Mouse (Mus musculus): ENCODE data around the gene Sf3b3.

The Sf3b3 gene

DNA sequence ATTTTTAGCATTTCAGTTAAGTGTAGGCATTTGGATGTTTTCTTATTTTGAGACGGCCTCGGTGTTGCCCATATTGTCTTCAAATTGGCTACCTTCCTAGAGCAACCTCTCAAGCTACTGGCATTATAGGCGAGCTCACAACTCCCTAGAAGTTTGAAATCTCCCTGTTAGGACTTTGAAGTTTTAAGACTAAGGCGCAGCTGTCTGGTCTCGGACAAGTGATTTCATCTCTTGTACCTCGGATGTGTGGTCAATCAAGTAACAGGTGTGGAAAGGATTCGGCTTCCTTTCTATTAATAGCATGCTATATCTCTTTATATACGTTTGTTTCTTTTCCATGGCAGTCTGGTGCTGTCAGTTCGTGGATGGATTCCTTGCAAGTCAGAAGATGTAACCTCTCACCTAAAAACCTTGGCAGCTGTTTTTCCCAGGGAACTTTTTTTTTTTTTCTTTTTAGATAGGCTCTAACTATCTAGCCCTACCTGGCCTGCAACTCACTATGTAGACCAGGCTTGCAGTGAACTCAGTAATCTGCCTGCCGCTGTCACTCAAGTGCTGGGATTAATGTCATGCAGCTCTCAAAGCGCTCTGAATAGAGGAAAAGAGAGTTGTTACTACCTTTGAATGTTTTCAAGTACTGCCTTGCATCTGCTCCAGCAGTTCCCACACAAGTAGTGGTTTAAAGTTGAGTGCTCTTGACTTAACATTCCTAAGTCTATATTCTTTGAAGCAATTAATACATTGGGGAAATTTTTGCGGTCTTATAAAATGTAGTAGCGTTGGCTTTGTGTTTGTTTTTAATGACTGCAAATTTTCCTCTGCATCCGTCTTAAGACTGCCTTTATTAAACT is 1.3 kb upstream of the Sf3b3 start:
- no peak for DNase-seq (ENCODE audit: low read depth, low spot score)

DNA sequence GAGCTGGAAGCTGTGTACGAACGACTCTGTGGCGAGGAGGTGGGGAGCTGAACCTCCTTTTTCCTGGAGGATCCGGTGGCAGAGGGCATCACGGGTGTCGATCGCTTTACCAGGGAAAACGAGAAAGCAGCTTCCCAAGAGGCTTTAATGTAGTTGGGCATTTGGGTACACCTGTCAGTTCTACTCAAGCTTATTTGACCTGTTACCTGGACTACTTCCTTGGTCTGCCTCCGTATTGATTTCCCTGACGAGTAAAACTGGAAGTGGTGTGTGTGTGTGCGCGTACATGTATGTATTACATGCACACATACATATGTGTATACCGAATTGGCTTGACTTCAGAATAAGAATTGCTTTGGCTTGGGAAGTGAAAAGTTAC is 573 bp upstream of the Sf3b3 start:
- DNase-seq (ENCODE audit: low read depth, low spot score): no peak

DNA sequence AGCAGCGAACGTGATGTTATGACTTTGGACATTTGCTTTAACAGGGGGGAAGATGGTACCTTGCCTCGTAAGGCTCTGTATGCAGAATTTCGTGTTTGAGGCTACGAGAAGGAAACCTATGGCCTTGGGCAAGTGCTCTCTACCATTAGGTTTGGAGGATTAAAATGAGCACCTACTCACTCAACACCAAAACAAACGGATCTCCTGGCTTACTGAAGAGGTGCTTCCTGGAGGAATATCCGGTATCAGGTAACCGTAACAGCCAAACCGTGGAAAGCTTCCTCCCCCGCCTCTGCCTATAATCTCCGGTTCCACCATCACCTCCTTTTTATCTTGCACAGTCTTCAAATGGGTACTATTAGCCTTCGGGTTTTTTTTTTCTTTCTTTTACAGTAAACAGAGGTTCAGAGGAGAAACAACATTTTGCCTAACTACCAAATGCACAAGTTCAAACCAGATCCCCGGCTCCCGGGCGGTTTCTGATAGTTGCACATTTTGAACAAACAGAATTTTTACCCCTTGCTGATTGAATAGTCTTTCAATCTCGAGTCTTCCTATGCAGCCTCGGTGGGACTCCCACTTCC is 674 bp downstream of the Sf3b3 start:
- DNase-seq (ENCODE audit: low read depth, low spot score): no peak

DNA sequence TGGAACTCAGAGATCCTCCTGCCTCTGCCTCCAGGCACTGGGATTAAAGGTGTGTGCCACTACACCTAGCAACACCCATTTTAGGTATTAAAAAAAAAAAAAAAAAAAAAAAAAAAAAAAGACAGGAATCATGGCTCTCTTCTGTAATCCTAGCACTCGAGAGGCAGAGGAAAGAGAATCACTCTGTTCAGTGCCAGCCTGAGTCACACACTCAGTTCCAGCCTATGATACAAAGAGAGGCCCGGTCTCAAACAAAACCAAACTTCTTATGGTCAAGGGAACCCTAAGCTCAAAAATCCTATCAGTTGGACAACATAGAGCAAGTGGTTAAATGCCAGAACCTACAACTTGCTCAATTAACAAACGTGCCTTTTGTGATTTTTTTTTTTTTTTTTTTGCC is 1.6 kb downstream of the Sf3b3 start:
- DNase-seq (ENCODE audit: low read depth, low spot score): no peak

DNA sequence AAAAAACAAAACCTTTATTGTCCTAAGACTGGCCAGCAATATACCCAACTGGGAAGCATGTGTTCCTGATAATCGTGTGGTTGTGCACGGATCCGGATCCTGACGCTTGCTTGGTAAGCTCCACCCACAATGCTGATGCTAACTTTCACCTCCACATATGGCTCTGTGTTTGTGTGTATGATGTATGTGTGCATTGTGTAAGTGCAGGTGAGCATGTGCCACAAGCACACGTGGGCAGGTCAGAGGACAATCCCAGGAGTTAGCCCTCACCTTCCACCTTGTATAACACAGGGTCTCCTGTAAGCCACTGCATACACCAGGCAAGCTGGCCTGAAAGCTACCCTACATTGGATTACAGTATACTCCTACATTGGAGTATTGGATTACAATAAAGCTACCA is 3.4 kb downstream of the Sf3b3 start:
- no peak for DNase-seq (ENCODE audit: low read depth, low spot score)

DNA sequence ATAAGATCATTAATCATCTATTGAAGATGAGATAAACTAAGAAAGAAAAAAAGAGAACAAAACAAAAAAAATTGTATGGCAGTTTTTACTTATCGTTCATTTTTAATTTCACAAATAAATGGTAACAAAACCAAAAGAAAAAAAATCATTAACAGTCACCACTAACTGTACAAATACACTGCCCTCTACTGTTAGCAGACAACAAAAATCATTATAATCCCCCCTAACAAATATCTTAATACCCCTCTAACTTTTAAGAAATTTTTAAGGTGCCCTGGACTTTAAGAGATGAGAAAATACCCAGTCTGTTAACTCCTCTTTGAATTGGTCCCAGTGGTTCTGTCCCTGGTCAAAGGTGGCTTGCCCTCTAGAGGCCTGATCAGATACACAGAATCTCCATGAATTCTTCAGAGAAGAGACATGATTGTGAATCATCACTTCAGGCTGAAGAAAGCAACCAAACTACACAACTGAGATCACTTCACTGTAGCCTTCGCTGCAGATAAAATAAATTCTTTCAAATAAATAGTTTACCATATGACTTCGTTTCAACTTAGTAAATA is 4.5 kb downstream of the Sf3b3 start:
- no peak for DNase-seq (ENCODE audit: low read depth, low spot score)

DNA sequence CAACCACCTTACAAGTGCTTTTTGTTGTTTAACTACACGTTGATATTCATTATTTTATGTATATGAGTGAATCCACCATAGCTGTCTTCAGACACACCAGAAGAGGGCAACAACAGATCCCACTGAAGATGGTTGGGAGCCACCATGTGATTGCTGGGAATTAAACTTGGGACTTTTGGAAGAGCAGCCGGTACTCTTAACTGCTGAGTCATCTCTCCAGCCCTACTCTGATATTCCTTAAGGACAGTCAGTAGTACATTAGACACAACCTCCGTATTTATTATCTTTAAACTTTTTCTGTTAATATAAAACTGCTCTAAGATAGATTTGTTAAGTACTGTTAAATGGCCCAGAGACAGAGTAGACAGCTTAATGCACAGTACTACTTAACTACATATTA is 14.6 kb downstream of the Sf3b3 start:
- no peak for DNase-seq (ENCODE audit: low read depth, low spot score)

DNA sequence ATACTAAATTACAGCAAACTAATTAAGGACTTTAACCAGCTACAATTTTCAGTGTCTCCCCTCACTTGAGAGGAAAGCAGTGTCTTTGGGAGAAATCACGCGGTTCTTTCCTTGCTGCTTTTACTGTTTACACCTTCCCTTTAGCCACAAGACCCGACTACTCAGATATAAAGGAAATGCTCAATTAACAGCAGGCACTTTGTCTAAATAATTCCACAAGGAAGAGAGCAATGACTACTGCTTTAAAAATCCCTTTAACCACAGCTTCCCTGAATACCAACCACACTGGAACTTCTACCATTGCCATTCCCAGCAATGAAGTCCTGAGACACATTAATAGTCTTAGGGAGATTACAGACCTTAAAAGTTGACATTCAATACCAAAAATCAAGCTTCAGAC is 18.1 kb downstream of the Sf3b3 start:
- DNase-seq (ENCODE audit: low read depth, low spot score): no peak

DNA sequence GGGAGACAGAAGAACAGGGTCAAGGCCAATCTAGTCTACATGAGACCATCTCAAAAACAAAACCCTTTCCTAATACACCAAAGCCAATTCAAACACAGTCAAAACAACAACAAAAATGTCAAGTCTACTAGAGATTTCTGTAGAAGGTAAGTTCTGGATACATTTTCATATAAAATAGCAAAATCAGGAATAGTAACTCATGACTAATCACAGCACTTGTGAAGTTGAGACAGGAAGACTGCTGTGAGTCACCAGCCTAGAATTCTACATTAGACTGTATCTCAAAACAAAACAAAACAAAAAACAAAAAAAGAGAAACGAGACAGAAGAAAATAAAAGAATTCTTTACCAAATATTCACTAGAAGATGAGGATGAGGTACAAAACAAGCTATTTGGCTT is 21.7 kb downstream of the Sf3b3 start:
- no peak for DNase-seq (ENCODE audit: low read depth, low spot score)

DNA sequence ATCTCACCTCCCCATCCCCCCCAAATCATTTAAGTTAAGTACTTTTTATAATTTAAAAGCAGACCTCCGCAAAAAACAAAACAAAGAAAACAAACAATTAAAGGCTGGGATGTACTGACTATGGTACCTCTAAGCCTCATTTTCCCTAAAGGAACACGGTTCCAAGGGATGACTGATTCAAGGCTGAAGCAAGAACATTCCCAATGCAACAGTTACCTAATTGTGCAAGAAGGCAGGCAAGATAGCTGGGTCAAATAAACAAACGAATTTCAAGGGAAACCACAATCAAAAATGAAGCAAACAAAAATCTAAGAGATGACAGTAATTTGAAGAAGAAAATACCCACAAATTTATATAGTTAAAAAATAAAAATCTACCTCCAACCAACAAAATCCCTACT is 24.6 kb downstream of the Sf3b3 start:
- no peak for DNase-seq (ENCODE audit: low read depth, low spot score)

DNA sequence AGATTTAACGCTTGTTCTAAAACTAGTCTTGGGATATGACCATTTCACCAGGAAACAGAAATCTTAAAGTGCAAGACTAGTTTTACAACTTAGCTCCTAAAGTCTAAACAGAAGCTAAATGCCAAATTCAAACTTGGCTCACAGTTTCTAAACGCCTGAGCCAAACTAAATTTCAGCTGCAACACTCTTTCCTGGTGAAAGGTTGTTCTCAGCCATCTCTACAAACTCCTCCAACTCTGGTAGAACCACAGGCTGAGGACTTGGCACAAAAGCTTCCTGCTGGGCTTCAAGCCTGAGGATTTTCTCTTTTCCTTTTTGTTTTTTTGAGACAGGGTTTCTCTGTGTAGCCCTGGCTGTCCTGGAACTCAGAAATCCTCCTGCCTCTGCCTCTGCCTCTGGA is 26.3 kb downstream of the Sf3b3 start:
- no peak for DNase-seq (ENCODE audit: low read depth, low spot score)

DNA sequence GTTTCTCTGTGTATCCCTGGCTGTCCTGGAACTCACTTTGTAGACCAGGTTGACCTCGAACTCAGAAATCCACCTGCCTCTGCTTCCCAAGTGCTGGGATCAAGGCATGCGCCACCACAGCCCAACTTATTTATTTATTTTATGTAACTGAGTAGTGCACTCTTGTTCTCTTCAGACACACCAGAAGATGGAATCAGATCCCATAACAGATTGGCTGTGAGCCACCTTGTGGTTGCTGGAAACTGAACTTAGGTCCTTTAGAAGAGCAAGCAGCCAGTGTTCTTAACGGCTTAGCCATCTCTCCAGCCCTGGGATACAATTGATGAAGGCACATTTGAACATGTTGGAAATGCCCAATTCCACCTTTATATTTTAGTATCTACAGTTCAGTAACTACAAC is 28.0 kb downstream of the Sf3b3 start:
- no peak for DNase-seq (ENCODE audit: low read depth, low spot score)

DNA sequence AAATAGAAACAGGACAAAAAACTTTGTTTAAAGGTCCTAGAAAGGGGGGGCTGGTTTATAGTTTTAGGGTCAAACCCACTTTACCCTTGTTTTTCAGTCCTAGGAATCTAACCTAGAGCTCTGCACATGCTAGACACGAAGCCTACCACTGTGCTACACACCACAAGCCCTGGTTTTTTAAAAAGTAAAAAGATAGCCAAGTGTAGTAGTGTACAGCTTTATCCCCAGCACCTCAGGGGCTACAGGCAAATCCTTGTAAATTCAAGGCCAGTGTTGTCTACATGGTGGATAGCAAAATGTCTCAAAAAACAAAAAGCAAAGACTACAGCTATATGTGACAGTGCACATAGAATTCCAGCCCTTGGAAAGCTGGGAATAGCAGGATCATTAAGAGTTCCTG is 29.6 kb downstream of the Sf3b3 start:
- DNase-seq (ENCODE audit: low read depth, low spot score): no peak

DNA sequence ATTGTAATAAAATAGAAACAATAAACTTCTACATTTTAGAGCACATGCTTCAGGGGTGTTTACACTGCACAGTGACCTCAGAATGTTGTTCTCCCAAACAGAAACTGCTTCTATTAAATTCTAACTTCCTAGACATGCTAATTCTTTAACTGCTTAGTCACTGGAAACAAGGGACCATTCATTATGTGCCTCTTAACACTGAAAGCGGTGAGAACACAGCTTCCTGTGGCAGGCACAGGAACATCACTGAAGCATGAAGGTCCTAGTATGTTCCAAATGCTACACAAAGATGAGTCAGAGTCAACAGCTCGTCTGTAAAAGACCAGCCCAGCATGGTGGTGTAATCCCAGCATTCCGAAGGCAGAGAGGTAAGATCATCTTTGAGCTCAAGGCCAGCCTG is 31.3 kb downstream of the Sf3b3 start:
- no peak for DNase-seq (ENCODE audit: low read depth, low spot score)

DNA sequence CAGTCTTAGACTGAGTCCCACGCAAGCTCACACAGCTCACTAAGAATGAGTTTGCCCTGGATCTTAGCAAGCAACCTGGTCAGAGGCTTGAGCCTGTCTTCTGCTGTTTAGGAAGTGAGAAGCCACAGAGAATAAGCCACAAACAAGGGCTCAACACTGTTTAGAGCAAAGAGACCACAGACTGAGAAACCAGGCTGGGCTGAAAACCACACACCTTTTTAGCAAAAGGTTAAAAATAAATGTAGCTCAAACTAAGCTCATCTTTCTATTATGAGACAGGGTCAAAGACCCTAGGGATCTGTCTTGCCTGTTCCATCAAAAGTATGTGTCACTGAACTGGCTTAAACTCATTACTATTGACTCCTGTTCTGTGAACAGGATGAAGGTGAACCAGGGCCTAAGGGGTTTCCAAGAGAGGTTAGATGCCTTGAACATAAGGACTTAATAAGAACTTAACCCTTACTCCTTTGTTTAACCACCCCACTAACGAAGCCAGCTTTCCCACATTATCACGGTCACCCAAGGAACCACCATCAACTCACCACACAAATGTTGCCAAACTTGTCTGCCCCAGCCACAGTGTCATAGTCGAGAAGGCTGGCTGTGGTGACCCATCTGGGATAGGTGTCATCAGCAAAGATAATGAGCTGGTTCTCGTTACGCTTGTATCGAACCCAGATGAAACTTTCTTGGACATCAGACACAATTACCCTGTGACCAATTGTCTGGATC is 33.3 kb downstream of the Sf3b3 start:
- DNase-seq (ENCODE audit: low read depth, low spot score): no peak

DNA sequence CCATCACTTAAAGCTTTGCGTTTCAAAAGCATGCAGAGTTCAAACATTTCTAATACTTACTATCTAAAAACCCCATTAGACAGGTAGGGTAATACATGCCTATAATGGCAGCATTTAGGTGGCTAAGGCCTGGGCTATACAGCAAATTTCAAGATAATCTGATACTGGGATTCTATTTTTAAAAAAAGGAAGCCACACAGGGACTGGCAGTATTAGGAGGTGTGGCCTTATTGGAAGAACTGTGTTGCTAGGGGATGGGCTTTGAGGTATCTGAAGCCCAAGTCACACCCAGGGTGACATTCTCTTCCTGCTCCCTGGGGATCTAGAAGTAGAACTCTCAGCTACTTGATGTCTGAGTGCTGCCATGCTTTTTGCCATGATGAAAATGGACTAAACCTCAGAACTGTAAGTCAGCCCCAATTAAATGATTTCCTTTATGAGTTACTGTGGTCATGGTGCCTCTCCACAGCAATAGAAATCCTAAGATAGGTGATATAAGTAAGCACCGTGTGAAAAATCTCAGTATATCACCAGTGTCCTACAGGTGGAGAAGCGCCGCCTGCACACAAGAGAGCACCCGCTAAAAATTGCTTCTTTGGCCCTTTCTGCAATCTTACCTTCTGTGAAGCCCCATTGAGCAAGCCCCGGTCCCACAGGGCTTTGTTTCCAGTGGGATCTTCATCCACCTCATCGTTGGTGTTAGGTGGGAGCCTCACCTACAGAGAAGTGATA is 34.1 kb downstream of the Sf3b3 start:
- no peak for DNase-seq (ENCODE audit: low read depth, low spot score)

DNA sequence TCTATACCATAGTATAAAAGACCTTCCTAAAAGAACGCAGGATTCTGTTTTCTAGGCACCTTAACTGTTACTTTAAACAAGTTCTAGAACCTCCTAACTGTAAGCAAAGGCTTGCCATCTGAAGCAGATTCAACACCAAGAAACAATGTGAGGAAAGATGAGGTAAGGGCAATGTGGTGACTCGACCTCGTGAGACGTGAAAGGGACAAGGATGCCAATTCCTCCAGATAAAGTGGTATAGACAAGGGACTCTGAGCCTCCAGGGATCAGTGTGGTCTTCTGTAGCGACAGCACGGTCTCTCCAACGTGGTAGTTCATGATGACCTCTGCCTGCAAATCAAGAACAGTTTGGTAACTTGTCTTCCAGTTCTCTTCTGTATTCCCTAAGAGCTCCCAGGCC is 34.8 kb downstream of the Sf3b3 start:
- no peak for DNase-seq (ENCODE audit: low read depth, low spot score)

DNA sequence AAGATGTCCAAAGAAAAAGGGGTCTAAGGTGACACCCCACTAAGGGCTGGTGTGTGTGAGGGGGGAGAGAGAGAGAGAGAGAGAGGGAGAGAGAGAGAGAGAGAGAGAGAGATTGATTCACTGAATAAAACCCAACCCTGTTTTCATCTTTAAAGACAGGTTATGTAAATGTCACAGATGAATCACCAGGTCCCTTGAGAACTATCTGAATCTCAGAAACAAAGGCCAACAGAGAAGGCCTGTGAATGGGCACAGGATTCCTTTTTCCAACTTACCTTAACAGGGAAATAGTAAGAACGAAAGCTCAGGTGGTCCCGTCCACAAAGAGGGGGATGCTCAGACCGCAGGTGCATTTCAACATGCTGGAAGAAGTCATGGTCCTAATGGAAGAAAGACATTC is 35.5 kb downstream of the Sf3b3 start:
- no peak for DNase-seq (ENCODE audit: low read depth, low spot score)

DNA sequence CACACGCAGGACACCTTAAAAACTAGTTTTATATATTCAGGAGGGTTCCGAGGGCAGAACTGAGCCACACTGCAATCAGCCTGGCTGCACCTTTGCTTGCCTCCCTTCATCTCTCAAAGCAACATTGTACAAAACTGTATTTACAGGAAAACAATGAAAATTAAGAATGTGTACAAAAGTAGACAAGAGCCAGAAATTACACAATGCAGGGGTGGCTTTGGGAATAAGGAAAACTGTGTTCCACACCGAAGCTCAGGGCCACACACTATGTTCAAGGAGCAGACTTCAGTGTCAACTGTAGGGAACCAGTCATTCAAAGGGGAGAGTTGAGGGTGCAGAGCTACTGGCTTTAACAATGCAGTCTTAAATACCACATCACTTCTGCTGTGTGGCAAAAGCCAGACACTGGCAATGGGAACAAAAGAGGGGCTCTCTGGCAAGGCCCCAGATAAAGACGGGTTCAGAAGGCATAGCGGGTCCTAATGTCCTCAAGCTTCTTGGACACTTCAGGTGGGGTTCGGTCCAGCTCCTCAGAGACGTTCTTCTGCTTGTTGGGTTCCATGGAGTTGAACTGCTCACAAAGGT is 36.0 kb downstream of the Sf3b3 start:
- no peak for DNase-seq (ENCODE audit: low read depth, low spot score)

DNA sequence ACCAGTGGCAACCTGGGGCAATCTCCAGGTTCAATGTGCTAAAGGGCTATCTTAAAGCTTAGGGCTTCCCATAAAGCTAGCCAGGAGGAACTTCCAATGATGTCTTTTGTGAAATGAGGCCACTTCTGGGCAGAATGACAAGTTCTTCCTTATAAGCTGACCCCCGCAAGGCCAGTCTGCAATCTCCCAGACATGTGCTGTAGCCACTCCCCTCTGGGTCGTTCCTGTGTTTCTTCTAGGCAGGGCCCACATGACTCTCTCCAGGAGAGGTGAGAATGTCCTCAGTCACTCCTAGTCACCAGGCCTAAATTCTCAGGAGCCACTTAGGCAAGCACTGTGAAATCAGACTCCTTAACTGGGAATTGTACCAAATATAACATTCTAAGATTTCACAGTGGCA is 36.8 kb downstream of the Sf3b3 start:
- DNase-seq (ENCODE audit: low read depth, low spot score): no peak
